Mouse (Mus musculus): Measurements from ENCODE around the gene Spo11.

DNA sequence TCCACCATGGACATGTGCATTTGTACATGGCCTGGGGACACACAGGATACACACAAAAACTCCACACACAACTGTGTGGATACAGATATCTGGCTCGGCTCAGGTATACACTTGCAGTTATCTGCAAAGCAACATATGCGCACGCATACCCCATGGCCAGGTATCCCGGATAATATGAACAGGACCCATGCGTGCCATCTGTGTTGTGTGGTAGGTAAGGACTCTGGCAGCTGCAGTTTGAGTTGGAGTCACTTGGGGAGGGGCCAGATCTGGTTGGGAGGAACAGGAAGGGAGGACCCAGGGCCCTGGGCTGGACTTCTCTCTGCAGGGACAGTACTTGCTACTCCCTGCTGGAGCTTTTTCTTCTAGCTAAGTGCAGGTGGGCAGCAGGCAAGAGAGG lies 58.2 kb downstream of the Spo11 start:
- TF ChIP-seq CTCF (IDR thresholded peaks at IDR 0.05; ENCODE audit: low read depth, low read length) (no peak), GATA1 (IDR thresholded peaks at IDR 0.05; ENCODE audit: borderline replicate concordance, low read length) (no peak)
